Mouse (Mus musculus) MEL (cell line): ENCODE data around the gene Plxna3.
A peak's percentile ranks its signal among the peaks of the same experiment; 100 is the strongest.

Experiments
- CHD2 ChIP-seq: IDR thresholded peaks from 2 replicates; pipeline ENCODE4 v1.6.1; 2011; ENCODE audit warnings: low read length, improper control_type of control experiment
- CTCF ChIP-seq, 3 experiments: IDR thresholded peaks in 2 of 3; conservative IDR thresholded peaks in 1 of 3; 2 replicates each; pipeline ENCODE4 v1.5.1; 2011 to 2012; ENCODE audit warnings: low read length in 3 of 3, low read depth in 2 of 3, mild to moderate bottlenecking in 2 of 3, improper control_type of control experiment in 1 of 3, inconsistent platforms in 1 of 3, mixed read lengths in 1 of 3, moderate library complexity in 1 of 3; ENCODE audit not compliant: control insufficient read depth in 1 of 3, insufficient read depth in 1 of 3, poor library complexity in 1 of 3, severe bottlenecking in 1 of 3
- POLR2A ChIP-seq, 2 experiments: IDR thresholded peaks; 2 replicates each; pipeline ENCODE4 v1.6.1; 2011 to 2012; ENCODE audit warnings: low read length in 2 of 2, mild to moderate bottlenecking in 2 of 2, control low read depth in 1 of 2, improper control_type of control experiment in 1 of 2, low read depth in 1 of 2, moderate library complexity in 1 of 2; ENCODE audit not compliant: control insufficient read depth in 1 of 2, insufficient read depth in 1 of 2, poor library complexity in 1 of 2
- RAD21 ChIP-seq: IDR thresholded peaks from 2 replicates; pipeline ENCODE4 v1.6.1; 2011; ENCODE audit warnings: mild to moderate bottlenecking, low read depth, low read length, improper control_type of control experiment

GRCm38 (mm10) chrX:74304867-74305700 lies 23.8 kb upstream of the Plxna3 start, which contains the start of gene Gdi1:
- TF ChIP-seq CHD2 (no peak), CTCF (IDR thresholded peaks at IDR 0.05 in 2 of 3, conservative IDR thresholded peaks at IDR 0.05 in 1 of 3; ENCODE audit: control insufficient read depth in 1 of 3, insufficient read depth in 1 of 3, low read depth in 2 of 3, low read length in 3 of 3, poor library complexity in 1 of 3, severe bottlenecking in 1 of 3) (peak in 1 of 3 experiments; percentile 14; a peak in 1 of 6 replicates), POLR2A (IDR thresholded peaks at IDR 0.05; ENCODE audit: control insufficient read depth in 1 of 2, insufficient read depth in 1 of 2, low read depth in 1 of 2, low read length in 2 of 2, poor library complexity in 1 of 2) (peak; percentile 66 to 80), RAD21 (no peak)
